Mouse (Mus musculus) fat pad, adult 2 months (tissue): ENCODE measurements around the gene Sdk1.

ENCODE experiments used
- DNase-seq: peaks from one replicate; pipeline ENCODE4 v3.0.0-alpha.2; 2011; ENCODE audit warnings: low read depth, low spot score; ENCODE audit errors: extremely low read depth

The Sdk1 gene

GRCm38 (mm10) chr5:141880661-141881060 lies 639.4 kb downstream of the Sdk1 start:
- no peak for DNase-seq

- DNase-seq = no peak
Observed at GRCm38 (mm10) chr5:141884111-141884647, 642.9 kb downstream of the Sdk1 start.

- DNase-seq = no peak
Observed at GRCm38 (mm10) chr5:141886006-141886405, 644.7 kb downstream of the Sdk1 start.

GRCm38 (mm10) chr5:141889766-141890165 lies 648.5 kb downstream of the Sdk1 start:
- DNase-seq = no peak

GRCm38 (mm10) chr5:141896402-141896801 lies 655.1 kb downstream of the Sdk1 start:
- no peak for DNase-seq

- no peak for DNase-seq
Observed at GRCm38 (mm10) chr5:141897481-141897880, 656.2 kb downstream of the Sdk1 start.

GRCm38 (mm10) chr5:141899751-141900150 lies 658.5 kb downstream of the Sdk1 start:
- no peak for DNase-seq

GRCm38 (mm10) chr5:141902544-141903250 lies 661.4 kb downstream of the Sdk1 start:
- no peak for DNase-seq

GRCm38 (mm10) chr5:141910444-141910843 lies 669.2 kb downstream of the Sdk1 start:
- no peak for DNase-seq

GRCm38 (mm10) chr5:141910886-141911285 lies 669.6 kb downstream of the Sdk1 start:
- DNase-seq = no peak

- no peak for DNase-seq
Observed at GRCm38 (mm10) chr5:141912881-141913280, 671.6 kb downstream of the Sdk1 start.

GRCm38 (mm10) chr5:141916954-141917353 lies 675.7 kb downstream of the Sdk1 start:
- DNase-seq = no peak

GRCm38 (mm10) chr5:141939000-141939399 lies 697.7 kb downstream of the Sdk1 start:
- DNase-seq = no peak

- no peak for DNase-seq
Observed at GRCm38 (mm10) chr5:141940636-141941035, 699.3 kb downstream of the Sdk1 start.

- DNase-seq = no peak
Observed at GRCm38 (mm10) chr5:141950791-141951190, 709.5 kb downstream of the Sdk1 start.

GRCm38 (mm10) chr5:141952270-141952669 lies 711.0 kb downstream of the Sdk1 start:
- DNase-seq = no peak

GRCm38 (mm10) chr5:141952708-141953490 lies 711.6 kb downstream of the Sdk1 start:
- no peak for DNase-seq

GRCm38 (mm10) chr5:141971071-141971470 lies 729.8 kb downstream of the Sdk1 start:
- no peak for DNase-seq

GRCm38 (mm10) chr5:141979511-141979910 lies 738.2 kb downstream of the Sdk1 start:
- no peak for DNase-seq

GRCm38 (mm10) chr5:141980746-141981145 lies 739.5 kb downstream of the Sdk1 start:
- DNase-seq = no peak

- DNase-seq = no peak
Observed at GRCm38 (mm10) chr5:141984322-141984721, 743.0 kb downstream of the Sdk1 start.

GRCm38 (mm10) chr5:141985003-141985402 lies 743.7 kb downstream of the Sdk1 start:
- DNase-seq = no peak
